Mouse (Mus musculus) urinary bladder, adult 18-20 months (tissue): ENCODE data around the gene Mrm3.

Experiments used
- DNase-seq, 2 experiments: peaks; one replicate each; pipeline ENCODE4 v3.0.0; 2022; ENCODE audit warnings: low spot score in 2 of 2, mixed read lengths in 2 of 2

The Mrm3 gene

GRCm38 (mm10) chr11:76252036-76252435 lies 8.5 kb downstream of the Mrm3 start:
- no peak for DNase-seq

GRCm38 (mm10) chr11:76253145-76253917 lies 9.8 kb downstream of the Mrm3 start:
- DNase-seq: peak; percentile 75 to 80

- DNase-seq: no peak
Measured at GRCm38 (mm10) chr11:76253918-76254264, 10.4 kb downstream of the Mrm3 start.

- no peak for DNase-seq
Measured at GRCm38 (mm10) chr11:76255431-76256001, 12.0 kb downstream of the Mrm3 start.

GRCm38 (mm10) chr11:76256129-76256528 lies 12.6 kb downstream of the Mrm3 start:
- no peak for DNase-seq

GRCm38 (mm10) chr11:76257386-76257785 lies 13.9 kb downstream of the Mrm3 start:
- no peak for DNase-seq

- no peak for DNase-seq
Measured at GRCm38 (mm10) chr11:76258511-76258910, 15.0 kb downstream of the Mrm3 start.

GRCm38 (mm10) chr11:76260208-76261050 lies 16.9 kb downstream of the Mrm3 start:
- DNase-seq: no peak

GRCm38 (mm10) chr11:76261224-76261623 lies 17.7 kb downstream of the Mrm3 start:
- DNase-seq: no peak

GRCm38 (mm10) chr11:76262611-76263351 lies 19.3 kb downstream of the Mrm3 start:
- no peak for DNase-seq

GRCm38 (mm10) chr11:76267550-76267949 lies 24.0 kb downstream of the Mrm3 start:
- no peak for DNase-seq

- DNase-seq: no peak
Measured at GRCm38 (mm10) chr11:76268001-76268459, 24.5 kb downstream of the Mrm3 start.

GRCm38 (mm10) chr11:76268521-76269065 lies 25.1 kb downstream of the Mrm3 start:
- DNase-seq: no peak

GRCm38 (mm10) chr11:76272440-76272839 lies 28.9 kb downstream of the Mrm3 start:
- no peak for DNase-seq

- no peak for DNase-seq
Measured at GRCm38 (mm10) chr11:76278960-76279852, 35.7 kb downstream of the Mrm3 start.

- no peak for DNase-seq
Measured at GRCm38 (mm10) chr11:76279971-76280370, 36.5 kb downstream of the Mrm3 start.

- DNase-seq: no peak
Measured at GRCm38 (mm10) chr11:76283841-76284240, 40.3 kb downstream of the Mrm3 start.

GRCm38 (mm10) chr11:76285431-76286075 lies 42.0 kb downstream of the Mrm3 start:
- peak in 1 of 2 experiments; percentile 61 for DNase-seq

- DNase-seq: no peak
Measured at GRCm38 (mm10) chr11:76286534-76287126, 43.1 kb downstream of the Mrm3 start.

GRCm38 (mm10) chr11:76287301-76287700 lies 43.8 kb downstream of the Mrm3 start:
- no peak for DNase-seq
